Mouse (Mus musculus): Measurements from ENCODE around the gene Gm9837.

DNA sequence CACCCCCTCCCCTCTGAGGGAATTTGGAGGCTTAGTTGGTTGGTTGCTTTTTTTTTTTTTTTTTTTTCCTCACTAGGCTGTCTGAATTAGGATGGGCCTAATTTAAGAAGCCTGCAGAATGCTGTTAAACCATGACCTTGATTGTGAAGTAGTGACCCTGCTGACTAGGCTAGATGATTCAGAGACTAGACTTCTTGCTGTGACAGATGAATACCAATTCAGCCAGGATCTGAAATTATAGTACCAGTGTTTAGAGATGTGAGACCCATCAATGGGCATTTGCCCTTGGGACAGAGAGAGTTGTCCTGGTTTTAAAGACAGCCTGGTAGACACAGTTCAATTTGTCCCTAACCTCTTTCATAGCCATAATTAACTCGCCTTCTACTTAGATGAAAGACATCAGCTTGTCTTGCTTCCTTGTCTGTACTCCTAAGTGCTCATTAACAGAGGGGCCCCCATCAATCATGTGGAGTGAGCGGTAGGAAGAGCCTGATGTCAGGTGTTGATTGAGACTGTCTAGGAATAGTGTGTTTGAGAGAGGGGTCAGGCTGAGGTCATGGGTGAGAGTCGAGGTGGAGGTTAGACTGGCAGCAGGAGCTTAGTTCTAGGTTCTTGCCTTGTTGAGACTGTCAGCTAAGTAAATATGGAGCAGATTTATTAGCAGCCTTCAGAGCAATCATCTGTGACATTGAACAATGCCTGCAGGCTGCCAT, 23.1 kb upstream of the Gm9837 start:
- TF ChIP-seq POLR2A (IDR thresholded peaks at IDR 0.05; ENCODE audit: borderline replicate concordance, extremely low read depth, low read depth, low read length), result no peak
- TF ChIP-seq CTCF (IDR thresholded peaks at IDR 0.05; ENCODE audit: insufficient read depth, low read length), result no peak
